Mouse (Mus musculus): Measurements from ENCODE around the gene Ano2.

DNA sequence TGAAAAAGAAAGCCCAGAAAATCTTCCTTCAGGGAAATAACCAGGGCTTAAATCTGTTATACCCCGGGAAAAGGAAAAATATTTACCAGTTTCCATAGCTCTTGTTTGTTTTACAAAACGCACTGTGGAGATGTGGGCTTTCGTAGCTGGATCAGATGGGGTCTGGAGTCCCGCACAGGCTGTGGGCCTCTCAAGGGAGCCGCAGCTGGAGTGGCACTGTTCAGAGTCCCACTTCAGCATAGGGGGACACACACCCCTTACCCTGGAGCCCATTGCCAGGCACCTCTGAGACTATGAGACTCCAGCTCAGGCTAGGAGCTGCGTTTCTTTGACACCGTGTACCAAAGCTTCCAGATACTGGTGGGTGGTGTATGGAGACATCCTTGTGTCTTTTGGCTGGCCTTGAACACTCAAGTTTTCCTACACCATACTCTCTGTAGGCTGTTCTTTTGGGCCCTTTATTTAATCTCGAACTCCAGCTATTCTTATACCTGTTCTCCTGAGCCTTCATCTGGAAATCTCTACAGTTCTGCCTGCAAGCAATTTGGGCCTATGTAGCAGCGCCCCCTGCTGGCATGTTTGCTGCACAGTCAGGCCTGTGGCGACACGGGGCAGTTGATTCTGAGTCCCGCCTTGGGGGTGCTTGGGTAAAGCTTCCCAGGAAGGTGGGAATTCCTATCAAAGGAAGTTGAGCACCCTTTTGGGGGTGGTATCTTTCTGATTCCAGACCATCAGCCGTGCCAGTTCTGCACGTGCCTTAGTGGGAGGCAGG, 28.9 kb upstream of the Ano2 start:
- TF ChIP-seq CTCF (IDR thresholded peaks at IDR 0.05; ENCODE audit: borderline replicate concordance, control insufficient read depth, extremely low read depth, insufficient read depth, low read length, poor library complexity) (peak; percentile 82; the same call in 1 of the 2 replicates), POLR2A (IDR thresholded peaks at IDR 0.05; ENCODE audit: control insufficient read depth, extremely low read depth, insufficient read depth, low read length, poor library complexity) (no peak)

All from thymus, adult 2 months (tissue).